Mouse (Mus musculus): Measurements from ENCODE around the gene Vps35.

The Vps35 gene

DNA sequence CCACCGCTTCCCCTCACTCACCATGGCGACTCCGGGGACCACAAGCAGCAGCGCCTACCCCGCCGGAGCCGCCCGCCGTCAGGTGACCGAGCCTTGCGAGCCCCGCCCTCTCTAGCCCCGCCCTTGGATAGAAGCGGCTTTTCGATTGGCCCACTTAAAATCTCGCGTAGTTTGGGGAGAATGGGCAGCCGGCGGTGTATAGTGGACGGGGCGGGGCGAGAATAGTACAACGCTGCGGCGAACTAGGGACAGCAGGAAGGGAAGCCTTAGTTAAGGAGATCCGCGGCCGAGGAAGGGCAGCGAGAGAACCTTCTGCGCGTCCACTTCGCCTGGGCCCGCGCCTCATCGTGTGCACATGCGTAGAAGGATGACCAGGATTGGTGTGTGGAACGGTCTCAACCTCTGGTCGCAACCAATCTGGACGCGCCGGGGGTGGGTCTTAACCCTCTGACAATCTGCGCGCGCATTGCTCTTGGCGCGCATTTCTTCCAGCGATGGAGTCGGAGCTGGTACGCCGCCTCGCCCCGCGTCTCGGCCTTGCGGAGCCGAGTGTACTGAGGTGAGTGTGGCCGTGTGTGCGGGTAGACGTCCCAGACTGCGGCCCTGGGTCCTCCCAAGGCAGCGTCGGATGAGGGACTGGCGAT lies at the start of gene Vps35, which contains the start of gene Orc6:
Gene Vps35, minus strand, starts transcription at position 369 of the 644 bp plus-strand sequence.
Gene Orc6, plus strand, starts transcription at position 199 of the 644 bp plus-strand sequence.
- DNase-seq (ENCODE audit: low read depth): peak; percentile 96

- DNase-seq (ENCODE audit: low read depth): no peak
Measured at GRCm38 (mm10) chr8:85339871-85340573, 40.4 kb upstream of the Vps35 start.

DNA sequence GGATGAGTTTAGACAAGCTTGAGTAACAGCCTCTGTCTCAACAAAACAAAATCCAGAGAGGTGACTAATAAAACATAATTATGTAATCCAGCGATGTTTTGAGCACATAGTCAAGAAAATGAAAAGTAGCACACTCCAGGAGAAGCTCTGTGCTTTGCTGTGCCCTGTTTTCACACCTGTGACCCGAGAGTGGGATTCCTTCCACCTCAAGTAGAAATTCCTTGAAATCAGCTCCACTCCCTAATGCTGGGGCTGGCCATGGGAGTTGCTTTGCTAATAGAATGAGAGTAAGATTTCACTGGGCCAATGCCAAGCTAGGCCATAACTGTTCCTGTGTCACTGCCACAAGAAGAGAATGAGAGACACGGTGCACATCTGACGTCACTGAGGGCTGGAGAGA lies 38.1 kb upstream of the Vps35 start:
- DNase-seq (ENCODE audit: low read depth): no peak

- DNase-seq (ENCODE audit: low read depth): no peak
Measured at GRCm38 (mm10) chr8:85336211-85336933, 36.8 kb upstream of the Vps35 start.

DNA sequence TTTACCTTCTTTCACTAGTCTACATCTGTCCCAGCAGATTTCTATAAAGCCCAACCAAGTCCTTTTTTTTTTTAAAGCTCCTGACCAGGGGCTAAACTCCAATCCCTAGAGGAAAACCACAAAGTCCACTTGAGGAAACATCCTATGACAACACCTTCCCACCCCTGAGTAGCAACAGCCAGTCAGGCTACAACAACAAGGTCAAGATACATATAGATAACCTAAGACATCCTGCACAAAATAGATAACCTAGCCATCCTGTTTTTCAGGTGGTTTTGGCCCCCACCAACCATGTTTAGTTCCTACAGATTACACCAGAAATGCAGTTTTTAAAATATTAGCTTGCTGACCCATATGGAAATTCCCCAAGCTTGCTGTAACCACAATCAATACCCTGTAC lies 35.5 kb upstream of the Vps35 start:
- DNase-seq (ENCODE audit: low read depth): peak; percentile 50

DNA sequence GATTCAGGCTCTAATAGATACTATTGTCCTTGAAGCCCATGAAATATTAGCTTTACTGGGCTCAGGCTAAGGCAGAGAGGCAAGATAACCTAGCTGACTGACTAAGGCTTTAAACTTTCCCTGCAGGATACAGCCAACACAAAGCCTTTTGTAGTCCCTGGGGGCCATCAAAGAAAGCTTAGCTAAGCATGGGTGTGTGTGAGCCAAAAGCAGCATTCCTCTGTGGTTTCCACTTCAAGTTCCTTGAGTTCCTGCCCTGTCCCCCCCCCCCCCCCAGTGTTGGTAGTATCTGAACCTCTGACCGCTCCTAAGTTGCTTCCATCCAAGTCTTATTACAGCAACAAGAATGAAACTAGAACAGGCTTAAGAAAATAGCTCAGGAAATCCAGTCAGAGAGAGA lies 29.9 kb upstream of the Vps35 start:
- no peak for DNase-seq (ENCODE audit: low read depth)

GRCm38 (mm10) chr8:85327036-85327435 lies 27.4 kb upstream of the Vps35 start:
- DNase-seq (ENCODE audit: low read depth): no peak

- no peak for DNase-seq (ENCODE audit: low read depth)
Measured at GRCm38 (mm10) chr8:85323084-85323483, 23.5 kb upstream of the Vps35 start.

- DNase-seq (ENCODE audit: low read depth): no peak
Measured at GRCm38 (mm10) chr8:85321981-85322380, 22.4 kb upstream of the Vps35 start.

GRCm38 (mm10) chr8:85318534-85318933 lies 18.9 kb upstream of the Vps35 start:
- DNase-seq (ENCODE audit: low read depth): peak; percentile 65

GRCm38 (mm10) chr8:85313036-85313435 lies 13.4 kb upstream of the Vps35 start:
- DNase-seq (ENCODE audit: low read depth): no peak

GRCm38 (mm10) chr8:85311743-85312142 lies 12.1 kb upstream of the Vps35 start:
- DNase-seq (ENCODE audit: low read depth): no peak

DNA sequence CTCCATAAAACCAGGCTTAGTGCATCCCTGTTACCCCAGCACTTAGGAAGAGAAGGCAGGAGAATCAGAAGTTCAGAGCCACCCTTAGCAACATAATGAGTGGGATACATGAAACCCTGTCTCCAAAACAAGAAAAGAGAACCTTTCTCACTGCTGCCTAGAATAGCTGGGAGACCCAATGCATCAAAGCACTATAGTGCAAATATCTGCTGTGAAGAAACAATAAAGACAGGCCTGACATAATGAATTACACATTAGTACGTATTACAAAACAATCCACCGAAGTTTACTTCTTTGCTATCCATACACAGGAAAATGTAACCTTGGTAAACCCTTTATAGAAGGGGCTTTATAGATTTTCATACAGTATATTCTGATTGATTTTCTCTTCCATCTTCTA lies 9.0 kb upstream of the Vps35 start:
- no peak for DNase-seq (ENCODE audit: low read depth)

DNA sequence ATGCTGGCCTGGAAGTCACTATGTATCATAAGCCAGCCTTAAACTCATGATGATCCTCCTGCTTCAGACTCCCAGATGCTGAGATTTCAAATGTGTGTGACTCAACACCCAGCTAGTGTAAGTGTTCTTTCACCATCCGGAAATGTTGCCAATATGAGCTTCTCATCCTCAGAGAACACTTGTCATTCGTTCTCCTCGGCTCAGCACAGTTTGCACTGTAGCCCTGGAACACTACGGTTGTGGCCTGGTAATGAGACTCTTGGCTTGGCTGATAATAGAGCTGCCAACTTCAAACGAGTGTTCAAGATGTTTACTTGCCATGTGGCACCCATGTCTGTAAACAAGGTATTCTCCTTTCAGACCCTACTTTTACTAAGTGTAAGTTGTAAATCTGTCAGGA lies 3.9 kb upstream of the Vps35 start:
- DNase-seq (ENCODE audit: low read depth): no peak

- DNase-seq (ENCODE audit: low read depth): no peak
Measured at GRCm38 (mm10) chr8:85302931-85303330, 3.3 kb upstream of the Vps35 start.

- DNase-seq (ENCODE audit: low read depth): no peak
Measured at GRCm38 (mm10) chr8:85301941-85302340, 2.3 kb upstream of the Vps35 start.

- peak; percentile 50 for DNase-seq (ENCODE audit: low read depth)
Measured at GRCm38 (mm10) chr8:85298600-85299433, 785 bp downstream of the Vps35 start.

DNA sequence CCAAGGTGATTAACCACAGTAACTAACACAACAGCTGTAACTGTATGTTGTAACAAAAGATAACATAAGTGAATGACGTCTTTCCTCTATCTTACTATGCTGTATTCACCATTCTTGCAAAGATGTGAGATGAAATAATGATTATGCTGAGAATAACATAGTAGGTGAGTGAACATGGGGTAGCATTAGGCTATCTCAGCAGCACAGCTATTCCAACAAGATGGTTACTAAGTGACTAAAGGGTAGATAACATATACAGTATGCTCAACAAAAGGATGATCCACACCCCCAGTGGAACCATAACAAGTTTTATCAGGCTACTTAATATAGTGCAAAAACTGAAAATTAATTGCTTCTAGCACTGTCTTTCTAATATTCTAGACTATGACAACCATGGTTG lies 12.8 kb downstream of the Vps35 start:
- no peak for DNase-seq (ENCODE audit: low read depth)

DNA sequence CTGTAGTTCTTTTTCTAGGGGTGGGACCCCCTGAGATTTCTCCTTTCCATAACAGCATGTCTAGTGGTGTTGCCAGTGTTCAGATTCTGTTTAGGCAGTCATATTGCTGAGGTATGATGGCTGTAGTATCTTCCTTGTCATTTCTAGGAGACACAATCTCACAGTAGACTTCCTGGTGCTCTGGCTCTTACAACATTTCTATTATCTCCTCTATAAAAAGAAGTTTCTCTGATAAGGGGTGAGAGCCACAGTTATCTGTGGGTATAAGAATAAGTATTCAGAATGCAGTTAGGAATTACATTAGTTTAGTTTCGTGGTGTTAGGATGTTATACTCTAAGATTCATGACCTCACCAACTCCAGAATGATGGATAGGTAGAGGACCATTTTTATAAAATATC lies 72.3 kb downstream of the Vps35 start:
- DNase-seq (ENCODE audit: low read depth): no peak

DNA sequence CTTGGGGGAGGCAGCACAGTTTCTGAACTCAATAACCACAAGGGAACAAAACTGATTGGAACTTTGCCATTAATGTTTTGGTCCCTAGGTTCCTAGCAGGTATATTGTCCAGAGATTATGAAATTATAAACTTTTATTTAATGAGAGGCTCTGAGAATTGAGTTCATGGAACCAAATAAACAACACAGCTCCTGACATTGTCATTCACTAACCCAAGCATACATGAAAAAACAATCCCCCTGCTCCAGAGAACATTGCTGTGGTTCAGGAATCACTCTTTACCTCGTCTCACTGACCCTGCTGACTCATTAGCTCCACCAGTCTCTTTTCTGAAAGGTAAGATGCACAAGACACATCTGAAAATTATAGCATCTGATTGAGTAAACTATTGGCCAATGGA lies 73.9 kb downstream of the Vps35 start, which contains the start of gene Olfr371:
Gene Olfr371, plus strand, starts transcription at position 301 of the 400 bp plus-strand sequence.
- no peak for DNase-seq (ENCODE audit: low read depth)

DNA sequence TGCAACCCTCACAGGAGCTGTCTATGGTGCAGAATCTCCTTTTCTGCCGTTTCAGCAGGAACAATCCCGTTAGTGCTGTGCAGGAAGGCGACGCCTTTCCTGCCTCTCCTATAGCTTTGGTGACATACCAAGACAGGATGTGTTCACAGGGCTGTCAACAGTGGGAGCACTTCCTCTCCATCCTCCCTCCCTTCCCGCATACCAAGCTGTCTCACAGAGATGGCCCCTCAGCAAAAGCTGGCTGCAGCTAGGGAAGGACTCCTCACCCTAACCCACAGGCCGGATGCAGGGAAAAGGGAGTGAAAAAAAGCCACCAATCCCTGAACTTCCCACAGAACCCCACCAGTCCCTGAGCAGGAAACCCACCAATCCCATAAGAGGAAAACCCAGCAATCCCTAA lies 78.6 kb downstream of the Vps35 start:
- no peak for DNase-seq (ENCODE audit: low read depth)

DNA sequence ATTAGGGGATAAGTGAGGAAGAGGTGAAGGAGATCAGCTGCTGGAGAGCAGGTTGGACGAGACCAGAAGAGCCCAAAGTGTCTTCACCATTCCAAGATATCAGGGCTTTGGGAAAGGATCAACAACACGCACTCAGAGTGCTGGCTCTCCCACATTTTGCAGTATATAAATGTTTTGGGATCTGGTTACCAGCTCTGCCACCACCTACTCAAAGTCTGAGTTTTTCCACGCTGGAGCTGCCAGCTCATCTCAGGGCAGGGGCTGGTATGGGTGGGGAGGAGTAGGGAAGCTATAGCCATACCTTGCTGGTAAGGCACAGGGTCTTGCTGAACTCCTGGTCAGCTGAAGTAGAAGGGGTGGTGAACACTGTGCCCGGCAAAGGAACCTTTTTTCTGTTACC lies 79.4 kb downstream of the Vps35 start:
- DNase-seq (ENCODE audit: low read depth): no peak
